Comparison of ENCODE assay signal across 19 mouse cellular contexts in genomic region chr1:39740948-39741347, GRCm38 (mm10). TPM values are rescaled to one million over a fixed set of nuclear protein-coding genes. Genes with fewer than 3 reads are reported as not detected.
DNase-seq lines count a peak whose midpoint lies in the region; ATAC-seq and TF ChIP-seq lines count a peak whose summit lies in the region.
"Had no signal": no experiment of that assay in that cellular context is flagged by ENCODE, and none has a peak within 500 bp of the region (broad histone marks: within the 10 kb centered on the region; RNA-seq: fewer than 3 reads in every experiment).

No protein-coding gene starts in this region.

- peak overlapping the region; percentile 47; the same call in 1 of the 2 replicates for H3K27ac ChIP-seq in heart, embryonic 12.5 days (ENCODE audit: poor library complexity, severe bottlenecking)
- no peak overlapping the region for H3K27ac ChIP-seq in limb, embryonic 12.5 days
- H3K27ac ChIP-seq in limb, embryonic 10.5 days, result no peak overlapping the region
- H3K27ac ChIP-seq in layer of hippocampus, adult 2 months, result peak overlapping the region; percentile 80
- H3K27ac ChIP-seq: liver, embryonic 13.5 days had no signal

- no peak for TF ChIP-seq CTCF in brain, embryonic 14.5 days (IDR thresholded peaks at IDR 0.05; ENCODE audit: borderline replicate concordance, extremely low read depth, insufficient read depth, insufficient read length)
- TF ChIP-seq CTCF in layer of hippocampus, adult 2 months (conservative IDR thresholded peaks at IDR 0.05), result no peak

- DNase-seq in heart, postnatal 14 days, result no peak
- no peak for DNase-seq in limb, embryonic 10.5 days (ENCODE audit: low spot score)
- DNase-seq in brain, embryonic 14.5 days (ENCODE audit: low read depth), result peak; percentile 37
- peak in 1 of 2 experiments; percentile 62 for DNase-seq in layer of hippocampus, adult 2 months (ENCODE audit: low spot score in 2 of 2)
- DNase-seq: cerebellum, adult 11-12 months; forebrain, postnatal 0 days; gastrocnemius, postnatal 14 days; kidney, postnatal 36 days; liver, embryonic 13.5 days; lung, postnatal 10 days; retina, postnatal 1 day; thymus, adult 2 months had no signal

- no peak overlapping the region for H3K9ac ChIP-seq in heart, embryonic 12.5 days
- H3K9ac ChIP-seq in limb, embryonic 12.5 days (replicated peaks), result no peak overlapping the region
- H3K9ac ChIP-seq: forebrain, postnatal 0 days; liver, embryonic 13.5 days had no signal

- intact Hi-C loops in heart, postnatal 14 days (cut with DNase I), result no loop called here

- H3K27me3 ChIP-seq in heart, embryonic 12.5 days (replicated peaks), result no peaks in the 10 kb centered on the region
- H3K27me3 ChIP-seq in limb, embryonic 12.5 days, result no peaks in the 10 kb centered on the region
- H3K27me3 ChIP-seq in limb, embryonic 10.5 days (ENCODE audit: low read depth, poor library complexity, severe bottlenecking), result no peaks in the 10 kb centered on the region
- H3K27me3 ChIP-seq: liver, embryonic 13.5 days had no signal

- no peak overlapping the region for H3K4me3 ChIP-seq in heart, embryonic 12.5 days
- no peak overlapping the region for H3K4me3 ChIP-seq in limb, embryonic 12.5 days (replicated peaks)
- no peak overlapping the region for H3K4me3 ChIP-seq in limb, embryonic 10.5 days
- H3K4me3 ChIP-seq in layer of hippocampus, adult 2 months, result no peak overlapping the region
- H3K4me3 ChIP-seq: erythroblast, embryonic 14.5 days; liver, embryonic 13.5 days had no signal

- H3K9me3 ChIP-seq in heart, embryonic 12.5 days (replicated peaks), result no peaks in the 10 kb centered on the region
- H3K9me3 ChIP-seq in limb, embryonic 12.5 days, result no peaks in the 10 kb centered on the region
- no peaks in the 10 kb centered on the region for H3K9me3 ChIP-seq in limb, embryonic 10.5 days (replicated peaks)
- H3K9me3 ChIP-seq: liver, embryonic 13.5 days had no signal

- no peak for TF ChIP-seq POLR2A in brain, embryonic 14.5 days (IDR thresholded peaks at IDR 0.05; ENCODE audit: borderline replicate concordance, extremely low read depth, insufficient read depth, insufficient read length, poor library complexity, severe bottlenecking)

- no peak overlapping the region for H3K4me2 ChIP-seq in heart, embryonic 12.5 days
- H3K4me2 ChIP-seq in limb, embryonic 12.5 days, result no peak overlapping the region
- H3K4me2 ChIP-seq: liver, embryonic 13.5 days had no signal

- no peak for ATAC-seq in heart, embryonic 12.5 days (ENCODE audit: insufficient number of reproducible peaks, low FRiP score)
- ATAC-seq in limb, embryonic 12.5 days (ENCODE audit: insufficient number of reproducible peaks, insufficient read depth, low FRiP score, low TSS enrichment, low read depth), result peak; percentile 24; the same call in 1 of the 2 replicates
- ATAC-seq in erythroblast, adult 5-6 weeks (replicated peaks; ENCODE audit: low FRiP score, poor library complexity, severe bottlenecking), result no peak
- ATAC-seq: forebrain, postnatal 0 days; intestine, embryonic 16.5 days had no signal

- WGBS in heart, embryonic 12.5 days, result 43% methylated on average over 7 of the region's 7 CpGs
- WGBS in limb, embryonic 12.5 days, result 44% methylated on average over 7 of the region's 7 CpGs
- 60% methylated on average over 7 of the region's 7 CpGs for WGBS in limb, embryonic 10.5 days

- peaks cover 26% of the 10 kb centered on the region for H3K4me1 ChIP-seq in heart, embryonic 12.5 days (replicated peaks)
- H3K4me1 ChIP-seq in limb, embryonic 12.5 days (replicated peaks), result peaks cover 16% of the 10 kb centered on the region
- H3K4me1 ChIP-seq in limb, embryonic 10.5 days, result peaks cover 29% of the 10 kb centered on the region

- no peaks in the 10 kb centered on the region for H3K36me3 ChIP-seq in heart, embryonic 12.5 days
- no peaks in the 10 kb centered on the region for H3K36me3 ChIP-seq in limb, embryonic 12.5 days
- no peaks in the 10 kb centered on the region for H3K36me3 ChIP-seq in limb, embryonic 10.5 days
- H3K36me3 ChIP-seq: liver, embryonic 13.5 days had no signal

RNA-seq across cellular contexts. Expression of gene Rfx8, which starts 20.2 kb away (rescaled TPM):
- polyA plus RNA-seq in heart, embryonic 12.5 days (2016; fragmentation: Nextera tagmentation; extraction: Ambion mirVana), result 0.69 and 1.2 TPM in 2 replicates
- total RNA-seq in heart, postnatal 14 days (2021), result under 1 TPM; 0.32 to 0.36 TPM
- polyA plus RNA-seq in limb, embryonic 12.5 days (2016; fragmentation: Nextera tagmentation; extraction: Ambion mirVana), result 1.5 and 1.7 TPM in 2 replicates
- polyA plus RNA-seq in limb, embryonic 10.5 days (2016; fragmentation: Nextera tagmentation; extraction: Ambion mirVana), result 0.35 and 0.79 TPM in 2 replicates
- polyA plus RNA-seq in brain, embryonic 14.5 days (2012; rRNA removed), result 0.22 and 0.25 TPM in 2 replicates
- total RNA-seq in layer of hippocampus, adult 2 months (2021), result under 1 TPM; 0.22 to 0.51 TPM
- not detected in 2 replicates for total RNA-seq in erythroblast, adult 5-6 weeks (2015; ENCODE audit: low replicate concordance)
- not detected in 2 replicates for total RNA-seq in erythroblast, adult 5-6 weeks (2017; ENCODE audit: low replicate concordance)
- total RNA-seq: megakaryocyte-erythroid progenitor cell, adult 5-6 weeks; MEL had no signal

Comparison
In these comparisons a context has a peak if more than half of its experiments do, and no peak if none do; other contexts are left out.
1. H3K27ac ChIP-seq: peak in heart, embryonic 12.5 days (single experiment) and layer of hippocampus, adult 2 months (single experiment); none in limb, embryonic 12.5 days (single experiment) and limb, embryonic 10.5 days (single experiment).